Mouse (Mus musculus) hindbrain, postnatal 0 days (tissue): ENCODE results near the gene Epop. TPM values are rescaled to one million over a fixed set of nuclear protein-coding genes. Genes with fewer than 3 reads are reported as not detected.
A peak's percentile ranks its signal among the peaks of the same experiment; 100 is the strongest.

Experiments
- ATAC-seq: fragments of 200-750 bp; cut with Nextera tagmentation; 2 replicates; pipeline ENCODE4 v1.8.0; 2017; ENCODE audit warnings: mild to moderate bottlenecking, moderate TSS enrichment, moderate library complexity
- DNase-seq: peaks from one replicate; pipeline ENCODE4 v3.0.0-alpha.2; 2015; ENCODE audit warnings: low spot score
- H3K27ac ChIP-seq: fragments of 300-500 bp; sonication (generic); 2 replicates; pipeline ENCODE4 v1.5.1; 2014; ENCODE audit warnings: mild to moderate bottlenecking
- H3K27me3 ChIP-seq: fragments of 300-500 bp; sonication (generic); 2 replicates; pipeline ENCODE4 v1.6.1; 2014; ENCODE audit warnings: low read length, mixed read lengths; ENCODE audit not compliant: insufficient read depth
- H3K36me3 ChIP-seq: fragments of 300-500 bp; sonication (generic); 2 replicates; pipeline ENCODE4 v1.6.1; 2014; ENCODE audit warnings: low read length, mixed read lengths; ENCODE audit not compliant: insufficient read depth
- H3K4me1 ChIP-seq: fragments of 300-500 bp; sonication (generic); 2 replicates; pipeline ENCODE4 v1.6.1; 2014; ENCODE audit warnings: antibody characterized with exemption, low read length, mixed read lengths; ENCODE audit not compliant: insufficient read depth
- H3K4me2 ChIP-seq: fragments of 300-500 bp; sonication (generic); 2 replicates; pipeline ENCODE4 v1.6.1; 2014; ENCODE audit warnings: low read depth, mild to moderate bottlenecking, low read length, moderate library complexity, mixed read lengths
- H3K4me3 ChIP-seq: fragments of 300-500 bp; sonication (generic); 2 replicates; pipeline ENCODE4 v1.5.1; 2014; ENCODE audit warnings: low read length
- H3K9ac ChIP-seq: fragments of 300-500 bp; sonication (generic); replicated peaks from 2 replicates; pipeline ENCODE4 v1.6.1; 2014; ENCODE audit warnings: mild to moderate bottlenecking, low read length, moderate library complexity, mixed read lengths
- H3K9me3 ChIP-seq: fragments of 300-500 bp; sonication (generic); 2 replicates; pipeline ENCODE4 v1.6.1; 2016; ENCODE audit warnings: low read length, mixed read lengths
- CTCF ChIP-seq: IDR thresholded peaks from 2 replicates; pipeline ENCODE4 v1.5.1; 2016; ENCODE audit warnings: antibody characterized with exemption, control low read depth, low read depth
- WGBS: fragments of 180-500 bp; shearing (Covaris S2); extraction: QIAGEN DNeasy Blood & Tissue Kit; methylation state at CpG from one replicate; pipeline ENCODE4 v1.1.7; 2014; 5-methylcytosine and 5-hydroxymethylcytosine counted together
- polyA plus RNA-seq: library from polyadenylated mRNA; unstranded; fragments of >200 nt; fragmentation: Nextera tagmentation; extraction: Ambion mirVana; gene quantifications from 2 replicates; pipeline ENCODE4 v1.2.1, GENCODE M21; 2015
- total RNA-seq: library from RNA; depleted of rRNA; stranded (reverse); fragments of >200 nt; gene quantifications from 2 replicates; pipeline ENCODE4 v1.2.3, GENCODE M21; 2014

Epop gene
- total and polyA plus RNA-seq, 2 experiments from 2014 or later, result 2.4 to 11.0 TPM

DNA sequence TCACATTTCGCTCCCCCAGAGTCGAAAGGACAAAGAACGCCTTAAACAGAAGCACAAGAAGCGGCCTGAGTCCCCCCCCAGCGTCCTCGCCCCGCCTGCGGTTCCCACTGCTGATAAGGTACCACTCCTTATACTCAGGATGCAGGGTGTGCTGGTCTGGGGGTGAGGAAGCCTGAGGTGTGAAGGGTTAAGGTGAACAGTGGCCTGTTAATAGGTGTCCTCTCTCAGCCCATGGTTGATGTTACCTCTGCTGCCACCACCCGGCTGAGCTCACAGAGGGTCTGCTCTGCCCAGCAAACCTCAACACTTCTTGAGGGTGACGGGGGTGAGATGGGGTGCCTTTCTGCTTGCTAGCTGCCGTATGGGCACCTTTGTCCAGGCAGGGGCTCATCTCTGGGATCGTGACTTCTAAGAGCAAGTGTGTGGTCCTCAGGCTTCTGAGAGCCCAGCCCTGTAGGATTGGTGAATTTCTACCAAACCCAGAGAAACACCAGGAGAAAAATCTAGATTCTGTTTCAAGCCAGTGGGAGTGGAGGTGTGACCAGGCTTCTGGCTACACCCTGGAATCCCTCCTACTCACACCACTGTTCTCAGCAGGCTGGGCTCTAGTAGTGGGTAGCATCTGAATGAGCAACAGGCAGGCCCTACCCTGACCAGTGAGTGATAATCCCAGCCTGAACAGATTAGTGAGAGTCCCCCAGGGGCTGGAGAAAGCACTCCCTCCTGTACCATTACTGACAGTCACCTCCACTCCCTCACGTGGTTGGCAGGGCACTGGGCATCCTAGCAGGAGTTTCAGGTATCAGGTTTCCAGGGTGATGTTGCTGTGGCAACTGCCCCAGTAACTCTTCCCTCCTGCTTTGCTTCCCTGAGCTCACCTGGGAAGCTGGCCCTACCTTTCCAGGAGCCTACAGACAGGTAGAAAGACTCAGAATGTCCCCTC, 41.0 kb upstream of the Epop start:
- H3K36me3 ChIP-seq, result peaks cover 62% of the 10 kb centered on the region
- peak; percentile 27; the same call in 1 of the 2 replicates for TF ChIP-seq CTCF
- DNase-seq (no peak), ATAC-seq (no peak)
- H3K4me1 ChIP-seq, result no peaks in the 10 kb centered on the region
- 72% methylated on average over 13 of the region's 13 CpGs for WGBS
- H3K9me3 ChIP-seq, result no peaks in the 10 kb centered on the region
- H3K27ac ChIP-seq, result no peak overlapping the region
- H3K27me3 ChIP-seq, result no peaks in the 10 kb centered on the region
- no peak overlapping the region for H3K4me2 ChIP-seq
- no peak overlapping the region for H3K9ac ChIP-seq
- H3K4me3 ChIP-seq, result no peak overlapping the region

DNA sequence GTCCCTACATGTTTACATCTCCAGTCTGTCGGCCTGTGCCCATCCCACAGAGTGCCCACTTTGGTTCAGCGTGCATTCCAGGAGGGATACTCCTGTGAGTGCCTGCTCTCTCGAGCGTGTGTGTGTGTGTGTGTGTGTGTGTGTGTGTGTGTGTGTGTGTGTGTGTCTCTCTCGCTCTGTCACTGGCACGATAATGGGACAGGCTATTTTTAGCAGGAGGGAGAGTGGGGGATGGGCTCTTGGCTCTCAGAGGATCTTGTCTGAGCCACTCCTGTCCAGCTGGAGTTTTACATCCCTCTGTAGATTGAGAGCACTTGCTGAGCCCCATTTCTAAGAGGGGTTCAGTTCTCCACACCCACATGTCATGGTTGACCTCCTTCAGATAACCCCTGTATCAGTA, 40.3 kb upstream of the Epop start:
- Histone ChIP-seq H3K27ac (no peak overlapping the region), H3K4me3 (no peak overlapping the region), H3K9ac (no peak overlapping the region), H3K36me3 (peaks cover 59% of the 10 kb centered on the region), H3K4me2 (no peak overlapping the region), H3K9me3 (no peaks in the 10 kb centered on the region), H3K27me3 (no peaks in the 10 kb centered on the region), H3K4me1 (peaks cover 2% of the 10 kb centered on the region; the same call in 1 of the 2 replicates)
- no peak for TF ChIP-seq CTCF
- ATAC-seq (peak; percentile 28), DNase-seq (peak; percentile 42)
- WGBS, result 24% methylated on average over 6 of the region's 6 CpGs

DNA sequence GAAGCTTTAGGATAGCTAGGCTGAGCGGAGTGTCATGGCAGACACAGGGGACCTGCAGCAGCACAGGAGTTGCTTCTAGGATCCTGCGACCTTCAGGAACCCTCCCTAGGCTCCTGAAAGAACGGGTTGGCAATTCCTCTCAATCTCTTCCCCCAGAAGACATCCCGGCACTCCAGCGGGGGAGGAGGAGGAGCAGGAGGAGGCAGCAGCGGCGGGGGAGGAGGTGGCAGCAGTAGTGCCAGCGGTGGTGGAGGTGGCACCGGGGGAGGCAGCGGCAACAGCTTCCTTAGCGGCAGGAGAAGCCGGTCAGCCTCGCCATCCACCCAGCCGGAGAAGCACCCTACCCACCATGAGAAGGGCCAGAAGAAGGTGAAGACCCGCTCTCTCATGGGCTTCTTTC, 39.8 kb upstream of the Epop start:
- no peak overlapping the region for H3K9ac ChIP-seq
- no peak for TF ChIP-seq CTCF
- peaks cover 6% of the 10 kb centered on the region; the same call in 1 of the 2 replicates for H3K4me1 ChIP-seq
- H3K36me3 ChIP-seq, result peaks cover 54% of the 10 kb centered on the region
- DNase-seq, result no peak
- no peak overlapping the region for H3K4me2 ChIP-seq
- no peak overlapping the region for H3K4me3 ChIP-seq
- 52% methylated on average over 15 of the region's 15 CpGs for WGBS
- H3K9me3 ChIP-seq, result no peaks in the 10 kb centered on the region
- no peaks in the 10 kb centered on the region for H3K27me3 ChIP-seq
- H3K27ac ChIP-seq, result no peak overlapping the region
- no peak for ATAC-seq

DNA sequence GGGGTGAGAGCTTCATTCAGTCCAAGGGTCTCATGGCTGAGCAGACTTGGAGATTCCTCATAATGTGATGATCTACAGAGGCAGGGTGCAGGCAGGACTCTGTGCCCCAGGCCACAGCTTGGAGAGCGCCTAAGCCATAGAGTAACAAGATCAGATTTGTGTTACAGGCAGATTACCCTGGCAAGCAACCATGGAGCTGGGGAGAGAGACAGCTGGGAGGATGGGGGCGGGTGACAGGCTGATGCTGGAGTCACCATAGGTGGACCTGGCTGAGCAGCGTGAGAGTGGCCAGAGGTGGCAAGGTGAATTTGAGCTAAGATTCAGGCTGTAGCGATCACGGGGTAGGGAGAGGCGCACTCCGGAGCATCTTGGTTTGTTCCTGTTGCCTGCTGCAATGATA, 38.7 kb upstream of the Epop start:
- DNase-seq, result no peak
- no peak overlapping the region for H3K4me2 ChIP-seq
- no peaks in the 10 kb centered on the region for H3K9me3 ChIP-seq
- H3K36me3 ChIP-seq, result peaks cover 43% of the 10 kb centered on the region
- H3K27me3 ChIP-seq, result no peaks in the 10 kb centered on the region
- H3K4me1 ChIP-seq, result peaks cover 6% of the 10 kb centered on the region; the same call in 1 of the 2 replicates
- H3K4me3 ChIP-seq, result no peak overlapping the region
- TF ChIP-seq CTCF, result no peak
- no peak for ATAC-seq
- no peak overlapping the region for H3K27ac ChIP-seq
- WGBS, result 89% methylated on average over 7 of the region's 7 CpGs
- H3K9ac ChIP-seq, result no peak overlapping the region

DNA sequence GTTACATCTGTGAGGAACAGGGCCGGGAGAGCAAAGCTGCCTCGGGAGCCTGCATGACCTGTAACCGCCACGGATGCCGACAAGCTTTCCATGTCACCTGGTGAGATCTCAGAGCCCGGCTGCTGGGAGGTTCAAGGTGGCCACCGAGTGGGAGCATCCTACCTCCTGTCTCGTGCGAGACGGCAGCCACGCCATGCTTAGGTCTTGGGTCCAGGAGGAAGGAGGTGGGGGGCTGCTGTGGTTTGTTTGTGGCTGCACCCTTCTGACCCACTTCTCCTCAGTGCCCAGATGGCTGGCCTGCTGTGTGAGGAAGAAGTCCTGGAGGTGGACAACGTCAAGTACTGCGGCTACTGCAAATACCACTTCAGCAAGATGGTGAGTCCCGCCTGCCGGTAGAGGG, 37.3 kb upstream of the Epop start:
- no peak overlapping the region for H3K27ac ChIP-seq
- no peaks in the 10 kb centered on the region for H3K9me3 ChIP-seq
- ATAC-seq (no peak), DNase-seq (no peak)
- peaks cover 6% of the 10 kb centered on the region; the same call in 1 of the 2 replicates for H3K4me1 ChIP-seq
- WGBS, result 93% methylated on average over 15 of the region's 15 CpGs
- peaks cover 6% of the 10 kb centered on the region; the same call in 1 of the 2 replicates for H3K27me3 ChIP-seq
- H3K36me3 ChIP-seq, result peaks cover 29% of the 10 kb centered on the region; the same call in 1 of the 2 replicates
- no peak overlapping the region for H3K4me2 ChIP-seq
- H3K4me3 ChIP-seq, result no peak overlapping the region
- TF ChIP-seq CTCF, result no peak
- H3K9ac ChIP-seq, result no peak overlapping the region

DNA sequence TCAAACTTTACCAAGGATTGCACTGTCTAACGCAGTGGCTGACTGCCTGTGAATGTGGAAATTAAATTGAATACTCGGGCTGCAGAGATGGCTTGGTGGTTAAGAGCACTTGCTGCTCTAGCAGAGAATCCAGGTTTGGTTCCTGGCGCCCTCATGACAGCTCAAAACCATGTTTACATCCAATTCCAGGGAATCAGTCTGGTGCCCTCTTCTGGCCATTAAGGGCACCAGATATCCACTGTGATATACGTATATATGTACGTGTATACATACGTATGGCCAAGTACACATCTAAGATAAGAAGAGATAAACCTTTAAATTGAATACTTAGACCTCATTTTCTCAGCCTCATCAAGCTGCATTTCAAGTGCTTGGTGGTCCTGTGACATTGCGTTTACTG, 36.7 kb upstream of the Epop start:
- ATAC-seq, result no peak
- WGBS, result 90% methylated on average over 7 of the region's 7 CpGs

More for the DNA sequence above, 36.7 kb upstream of the Epop start:
- Histone ChIP-seq H3K4me3 (no peak overlapping the region), H3K36me3 (peaks cover 24% of the 10 kb centered on the region; the same call in 1 of the 2 replicates), H3K27me3 (peaks cover 9% of the 10 kb centered on the region; the same call in 1 of the 2 replicates), H3K4me1 (peaks cover 6% of the 10 kb centered on the region; the same call in 1 of the 2 replicates), H3K27ac (no peak overlapping the region), H3K4me2 (no peak overlapping the region), H3K9ac (no peak overlapping the region), H3K9me3 (no peaks in the 10 kb centered on the region)
- no peak for DNase-seq
- peak; percentile 50 for TF ChIP-seq CTCF
